Mouse (Mus musculus): ENCODE measurements around the gene Ube2ql1. TPM values are rescaled to one million over a fixed set of nuclear protein-coding genes. Genes with fewer than 3 reads are reported as not detected.

The Ube2ql1 gene
- polyA plus RNA-seq (2012; rRNA removed) = 155 and 193 TPM in 2 replicates

DNA sequence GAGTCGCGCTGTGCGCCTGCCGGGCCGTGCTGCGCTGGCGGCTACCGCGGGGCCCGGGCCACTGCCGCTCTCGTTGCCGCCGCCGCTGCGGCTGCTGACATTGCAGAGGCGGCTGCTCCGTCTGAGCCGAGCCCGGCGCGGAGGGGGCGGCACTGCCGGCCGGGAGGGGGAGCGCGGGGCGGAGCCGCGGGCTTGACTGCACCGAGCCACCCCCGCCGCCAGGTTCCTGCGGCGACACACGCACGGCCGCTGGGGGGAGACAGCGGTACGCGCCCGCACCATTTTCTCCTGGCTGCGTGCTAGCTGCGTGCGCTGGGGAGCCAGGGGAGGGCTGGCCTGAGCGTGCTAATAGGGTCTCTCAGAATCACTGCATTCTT is at the start of gene Ube2ql1:
Gene Ube2ql1, minus strand, starts transcription at position 131 of the 377 bp plus-strand sequence.
- peak; percentile 88 to 96 for DNase-seq (ENCODE audit: extremely low spot score in 1 of 2, low spot score in 1 of 2)

DNA sequence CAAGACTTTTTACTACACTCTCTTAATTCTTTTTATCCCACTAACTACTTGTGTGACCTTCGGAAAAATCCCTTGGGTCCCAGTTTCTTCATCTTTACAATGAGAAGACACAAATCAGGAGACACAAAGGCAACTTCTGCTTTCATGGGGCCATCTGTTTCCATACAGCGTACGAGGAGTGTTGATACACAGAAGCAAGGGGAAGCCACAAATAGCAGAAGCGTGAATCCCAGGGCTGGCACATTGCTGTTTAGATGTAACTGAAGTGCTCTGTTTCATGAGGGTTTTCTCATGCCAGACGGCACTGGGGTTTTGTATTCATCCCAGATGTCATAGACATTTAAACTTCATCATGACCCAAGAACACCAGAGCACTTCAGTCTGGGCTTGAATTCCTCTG is 49.0 kb upstream of the Ube2ql1 start:
- DNase-seq (ENCODE audit: extremely low spot score in 1 of 2, low spot score in 1 of 2) = no peak

DNA sequence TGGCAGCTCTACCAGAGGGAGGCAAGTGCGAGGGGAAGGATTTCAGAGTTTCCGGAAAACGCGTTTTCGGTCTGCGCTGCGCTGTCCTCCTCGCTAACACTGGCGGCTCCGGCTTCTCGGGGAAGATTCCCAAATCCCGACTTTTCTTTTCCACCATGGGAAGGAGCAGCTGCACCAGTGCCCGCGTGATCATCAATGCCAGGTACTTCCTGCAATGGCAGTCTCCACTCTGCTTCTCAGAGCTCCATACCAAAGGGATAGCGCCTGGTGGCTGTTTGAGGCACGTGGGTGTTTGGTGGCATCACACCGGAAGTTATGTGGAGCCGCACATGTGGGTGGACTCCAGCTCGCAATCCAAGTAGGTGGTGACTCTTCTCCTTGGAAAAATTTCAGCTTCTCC is 38.5 kb upstream of the Ube2ql1 start:
- peak; percentile 78 to 89 for DNase-seq (ENCODE audit: extremely low spot score in 1 of 2, low spot score in 1 of 2)

DNA sequence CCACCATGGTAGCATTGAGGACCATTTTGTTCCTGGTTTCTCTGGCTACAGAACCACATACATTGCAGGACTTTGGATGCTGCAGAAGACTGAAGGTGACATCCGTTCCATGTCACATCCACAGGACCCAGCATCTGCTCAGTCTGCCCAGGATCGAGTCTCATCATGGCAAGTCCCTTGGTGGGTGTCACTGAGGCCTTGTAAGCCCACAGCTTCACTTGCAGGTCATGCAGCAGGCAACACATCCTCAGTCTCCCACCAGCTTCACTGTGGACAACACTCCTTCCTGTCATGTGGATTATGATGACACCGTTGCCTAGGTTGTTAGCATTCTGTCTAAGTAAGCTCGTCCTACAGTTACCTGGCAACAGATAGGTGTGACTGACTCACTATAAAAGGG is 32.7 kb upstream of the Ube2ql1 start:
- DNase-seq (ENCODE audit: extremely low spot score in 1 of 2, low spot score in 1 of 2) = no peak

DNA sequence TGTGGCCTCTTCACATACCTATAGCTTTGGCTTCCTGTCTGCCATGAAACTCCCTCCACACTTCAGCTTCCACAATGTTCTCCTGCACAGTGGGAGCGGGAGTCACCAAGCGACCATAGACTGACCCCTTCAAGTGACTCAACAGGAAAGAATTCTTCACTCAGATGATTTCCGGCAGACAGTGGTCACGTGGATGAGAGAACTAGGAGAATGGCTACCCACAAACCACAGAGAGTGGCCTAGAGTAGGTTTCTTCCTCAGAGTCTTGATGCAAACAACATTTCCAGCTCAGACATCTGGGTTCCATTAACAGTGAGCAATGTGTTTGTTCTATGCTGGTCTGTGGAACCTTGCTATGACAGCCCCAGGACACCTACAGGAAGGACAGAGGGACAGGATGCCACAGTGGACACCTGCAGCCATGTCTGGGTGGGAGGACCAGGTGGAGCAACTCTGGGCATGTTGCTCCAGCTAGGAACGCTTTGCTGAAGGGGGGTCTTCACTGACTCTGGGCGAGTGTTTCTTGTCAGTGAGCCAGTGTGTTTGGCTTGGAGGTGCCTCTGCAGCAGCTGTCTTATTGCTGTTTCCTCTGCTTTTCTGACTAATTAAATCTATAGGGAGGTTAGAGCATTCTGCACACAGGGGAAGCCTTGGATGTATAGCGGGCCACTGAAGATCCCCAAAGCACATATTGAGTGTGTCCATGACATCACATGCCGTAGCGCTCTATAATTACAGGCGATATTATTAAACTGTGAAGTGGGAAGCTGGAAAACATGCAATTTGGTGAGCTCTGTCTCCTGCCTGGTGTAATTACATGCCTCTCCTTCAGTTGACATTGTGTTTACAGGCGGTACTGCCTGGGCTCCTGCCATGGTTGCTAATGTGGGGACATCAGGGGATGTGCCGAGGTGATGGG is 31.1 kb upstream of the Ube2ql1 start:
- peak in 1 of 2 experiments; percentile 30 for DNase-seq (ENCODE audit: extremely low spot score in 1 of 2, low spot score in 1 of 2)

DNA sequence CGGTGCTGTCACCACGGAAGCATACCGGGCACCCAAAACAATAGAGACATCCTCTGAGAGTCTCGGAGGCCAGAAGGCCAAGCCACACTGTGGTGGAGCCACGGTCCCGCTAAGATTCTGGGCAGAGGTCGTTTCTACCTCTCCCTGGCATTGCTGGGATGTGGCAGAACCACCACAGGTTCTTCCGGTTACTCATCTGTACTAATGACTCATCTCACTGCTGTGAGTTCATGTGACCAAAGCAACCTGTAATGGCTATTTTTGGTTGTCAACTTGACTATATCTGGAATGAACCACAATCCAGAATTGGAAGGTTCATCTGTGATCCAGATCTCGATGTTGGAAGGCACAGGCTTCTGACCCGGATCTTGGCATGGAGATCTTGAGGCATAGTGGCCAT is 28.5 kb upstream of the Ube2ql1 start:
- no peak for DNase-seq (ENCODE audit: extremely low spot score in 1 of 2, low spot score in 1 of 2)

DNA sequence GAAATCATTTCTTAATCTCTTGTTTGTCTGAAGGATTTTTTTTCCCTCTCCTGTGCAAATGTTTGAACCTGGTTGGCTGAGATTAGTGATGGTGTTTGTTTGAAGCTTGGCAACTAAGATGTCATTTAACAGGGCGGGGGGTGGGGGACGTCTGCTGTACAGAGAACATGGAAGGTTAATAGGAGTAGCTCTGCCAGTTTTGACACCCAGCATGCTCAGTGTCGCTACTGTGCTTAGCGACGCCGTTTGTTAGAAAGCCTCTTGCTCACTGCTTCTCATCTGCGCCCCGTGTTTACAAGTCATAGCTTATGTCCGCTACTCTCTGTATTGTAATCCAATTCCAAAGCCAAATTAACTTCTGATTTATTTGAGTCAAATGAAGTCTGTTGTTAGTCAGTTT is 25.0 kb upstream of the Ube2ql1 start:
- no peak for DNase-seq (ENCODE audit: extremely low spot score in 1 of 2, low spot score in 1 of 2)

DNA sequence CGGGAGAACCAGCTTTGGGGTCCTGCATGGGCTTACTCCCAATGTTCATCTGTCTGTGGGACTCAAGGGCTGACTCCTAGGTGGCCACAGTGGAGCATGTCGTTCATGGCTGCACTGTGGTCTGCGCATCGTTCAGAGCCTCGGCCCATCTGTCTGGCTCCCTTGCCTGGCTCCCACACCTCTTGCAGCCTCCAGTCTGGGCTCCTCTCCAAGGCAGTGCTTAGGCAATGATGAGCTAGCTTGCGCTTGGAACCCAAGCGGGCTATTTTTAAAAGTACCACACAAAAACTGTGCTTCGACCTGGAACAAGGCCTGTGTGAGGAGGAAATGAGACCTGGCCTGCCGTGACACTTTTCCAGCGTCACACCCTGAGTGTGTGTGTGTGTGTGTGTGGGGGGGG is 21.7 kb upstream of the Ube2ql1 start:
- peak; percentile 83 to 92 for DNase-seq (ENCODE audit: extremely low spot score in 1 of 2, low spot score in 1 of 2)

DNA sequence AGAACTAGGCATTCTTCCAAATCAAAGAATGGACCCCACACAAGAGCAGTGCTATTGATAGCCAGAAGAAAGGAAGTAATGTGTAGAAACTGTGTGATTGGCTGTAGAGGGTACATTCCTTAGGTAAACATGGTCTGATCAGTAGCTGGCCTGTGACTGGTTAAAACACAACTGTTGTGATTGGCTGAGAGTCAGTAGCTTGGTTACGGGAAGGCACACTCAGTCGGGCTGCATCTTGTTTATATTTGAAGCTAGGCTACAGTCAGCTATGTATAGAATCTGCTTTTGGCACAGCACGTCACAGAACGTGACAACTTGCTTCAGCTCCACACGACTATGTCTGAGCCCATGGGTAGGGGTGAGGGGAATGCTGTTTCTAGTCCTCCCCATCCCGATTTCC is 19.3 kb upstream of the Ube2ql1 start:
- DNase-seq (ENCODE audit: extremely low spot score in 1 of 2, low spot score in 1 of 2) = peak in 1 of 2 experiments; percentile 54

DNA sequence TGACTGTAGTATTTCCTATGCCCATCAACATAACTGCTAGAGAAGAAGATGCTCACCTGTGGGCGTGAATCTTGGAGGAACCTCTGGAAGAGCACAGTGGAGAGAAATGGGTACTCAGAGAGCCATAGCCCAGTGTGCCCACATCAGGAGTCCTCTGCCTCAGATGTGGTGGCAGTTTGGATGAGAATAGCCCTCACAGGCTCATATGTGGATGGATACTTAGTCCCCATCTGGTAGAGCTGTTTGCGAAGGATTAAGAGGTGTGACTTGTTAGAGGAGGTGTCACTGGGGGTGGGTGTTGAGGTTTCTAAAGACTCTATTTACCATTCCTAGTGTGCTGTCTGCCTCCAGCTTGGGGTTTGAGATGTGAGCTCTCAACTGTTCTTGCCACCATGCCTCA is 13.2 kb upstream of the Ube2ql1 start:
- DNase-seq (ENCODE audit: extremely low spot score in 1 of 2, low spot score in 1 of 2) = no peak

DNA sequence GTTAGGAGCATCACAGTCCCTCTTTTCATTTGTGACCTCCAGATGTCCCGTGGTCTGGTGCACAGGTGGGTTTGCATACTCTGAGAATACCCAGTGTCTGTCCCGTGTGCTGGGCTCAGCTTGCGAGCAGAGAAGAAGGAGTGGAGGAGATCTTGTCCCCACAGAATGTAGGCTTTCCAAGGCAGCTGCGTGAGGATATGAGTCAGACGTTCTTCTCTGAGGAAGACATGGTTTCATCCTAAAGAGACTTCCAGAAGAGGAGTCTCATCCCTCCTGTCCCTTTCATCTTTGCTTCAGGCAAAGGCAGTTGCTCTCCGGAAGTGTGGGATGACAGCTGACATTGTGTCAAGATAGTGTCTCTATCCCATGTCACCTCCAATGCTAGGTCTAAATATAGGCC is 11.8 kb upstream of the Ube2ql1 start:
- DNase-seq (ENCODE audit: extremely low spot score in 1 of 2, low spot score in 1 of 2) = no peak

DNA sequence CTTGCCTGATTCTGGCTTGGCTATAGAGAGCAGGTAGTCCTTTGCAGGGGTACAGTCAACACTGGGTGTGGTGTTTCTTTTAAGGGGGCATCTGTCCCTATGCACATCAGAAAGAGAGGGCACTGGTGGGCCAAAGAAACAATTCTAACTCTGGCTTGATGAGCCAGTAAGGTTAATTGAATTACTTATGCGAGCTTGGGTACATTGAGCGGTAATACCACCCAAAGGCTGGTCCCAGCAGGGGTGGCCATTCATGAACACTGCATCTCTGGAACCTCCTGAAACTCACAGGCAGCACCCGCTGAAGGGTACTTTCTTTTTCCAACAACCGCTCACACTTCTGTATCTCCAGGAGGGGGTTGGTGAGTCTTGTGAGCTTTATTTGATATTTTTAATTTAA is 9.1 kb upstream of the Ube2ql1 start:
- no peak for DNase-seq (ENCODE audit: extremely low spot score in 1 of 2, low spot score in 1 of 2)

DNA sequence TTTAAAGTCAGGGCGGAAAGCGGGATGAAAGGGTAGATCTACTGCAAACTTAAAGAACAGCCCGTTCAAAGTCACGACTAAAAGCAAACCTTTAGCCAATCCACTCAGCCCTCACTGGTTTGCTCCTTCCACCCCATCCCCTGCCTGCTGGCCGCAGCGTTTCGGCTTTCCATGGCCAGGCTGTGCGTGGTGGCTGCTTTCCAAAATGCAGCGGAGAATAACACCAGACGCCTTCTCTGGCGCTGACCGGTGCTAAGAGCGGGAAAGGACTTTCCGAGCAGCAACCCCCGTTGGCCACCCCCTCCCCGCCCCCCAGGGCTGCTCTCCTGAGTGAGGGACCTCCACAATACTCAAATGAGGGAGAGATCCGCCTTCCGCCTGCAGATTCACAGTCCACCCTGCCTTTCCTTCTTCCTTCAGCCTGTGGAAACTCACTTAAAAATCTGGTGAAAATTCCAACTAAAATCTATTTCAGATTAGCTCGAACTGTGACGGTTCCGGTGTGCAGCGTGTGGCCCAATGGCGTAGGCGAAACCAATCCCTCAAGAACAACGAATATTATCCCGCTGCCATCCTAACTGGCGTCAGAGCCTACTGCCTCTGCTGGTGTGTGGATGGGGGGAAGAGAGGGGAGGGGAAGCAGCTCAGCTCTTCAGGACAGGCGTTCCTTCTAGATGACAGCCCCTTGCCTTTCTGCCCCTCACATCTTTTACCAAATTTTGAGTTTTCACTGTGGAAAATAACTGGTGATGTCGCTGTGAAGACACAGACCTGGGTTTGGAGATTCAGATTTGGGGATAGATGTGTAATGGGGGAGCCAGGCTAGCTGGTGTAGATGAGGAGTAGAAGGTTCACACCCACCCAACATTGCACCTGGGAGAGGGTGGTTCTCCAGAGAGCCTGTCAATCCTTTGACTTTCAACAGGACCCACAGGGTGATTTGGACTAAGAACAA is 919 bp upstream of the Ube2ql1 start:
- peak in 1 of 2 experiments; percentile 75 for DNase-seq (ENCODE audit: extremely low spot score in 1 of 2, low spot score in 1 of 2)

DNA sequence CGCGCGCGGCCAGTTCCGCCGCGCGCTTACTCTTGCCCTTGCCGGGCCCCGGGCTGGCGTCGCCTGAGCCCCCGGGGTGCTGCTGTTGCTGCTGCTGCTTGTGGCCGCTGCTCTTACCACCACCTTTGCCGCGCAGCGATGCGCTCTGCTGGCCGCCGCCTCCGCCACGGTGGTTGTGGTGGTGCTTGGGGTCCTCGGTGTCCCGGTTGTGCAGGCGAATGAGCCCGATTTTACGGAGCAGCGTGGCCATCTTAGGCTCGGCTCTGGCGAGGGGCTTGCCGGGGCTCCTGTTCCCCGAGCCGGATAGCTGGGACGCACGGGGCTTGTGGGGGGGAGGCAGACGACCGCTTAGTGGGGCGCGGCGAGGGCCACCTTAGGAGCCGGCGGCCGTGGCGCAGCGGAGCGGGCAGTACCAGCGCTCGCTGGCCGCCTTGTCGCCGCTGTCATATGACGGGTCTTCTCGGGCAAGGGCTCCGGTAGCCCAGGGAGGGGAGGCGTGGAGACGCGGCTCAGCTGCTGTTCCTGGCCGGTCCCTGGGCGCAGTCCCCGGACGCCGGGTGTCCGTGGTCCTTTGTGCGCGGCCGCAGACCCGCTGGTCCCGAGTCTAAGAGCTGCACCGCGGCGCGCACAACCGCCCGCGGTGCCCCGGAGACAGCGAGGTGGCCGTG is 464 bp downstream of the Ube2ql1 start:
- no peak for DNase-seq (ENCODE audit: extremely low spot score in 1 of 2, low spot score in 1 of 2)

DNA sequence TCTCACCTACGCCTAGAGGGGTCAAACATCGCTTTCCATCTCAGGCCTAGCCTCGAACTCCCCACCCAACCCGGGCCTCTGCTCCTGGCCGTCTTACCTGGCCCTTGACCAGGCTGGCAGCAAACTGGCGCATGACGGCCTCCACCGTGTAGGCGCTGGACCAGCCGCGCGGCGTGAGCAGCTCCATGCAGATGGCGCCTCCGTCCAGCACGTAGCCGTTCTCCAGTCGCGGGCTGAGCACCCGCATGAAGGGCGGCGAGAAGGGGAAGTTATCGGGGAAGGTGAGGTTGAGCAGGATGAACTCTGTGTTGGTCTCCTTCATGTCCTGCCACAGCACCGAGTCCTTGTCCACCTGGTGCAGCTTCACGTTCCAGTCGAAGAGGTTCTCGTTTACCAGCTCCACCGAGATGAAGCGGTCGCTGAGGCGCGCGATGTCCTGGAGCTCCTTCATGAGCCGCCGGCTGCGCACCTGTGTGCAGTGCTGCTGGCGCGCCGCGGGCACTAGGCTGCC is 1.2 kb downstream of the Ube2ql1 start:
- DNase-seq (ENCODE audit: extremely low spot score in 1 of 2, low spot score in 1 of 2) = peak in 1 of 2 experiments; percentile 38

DNA sequence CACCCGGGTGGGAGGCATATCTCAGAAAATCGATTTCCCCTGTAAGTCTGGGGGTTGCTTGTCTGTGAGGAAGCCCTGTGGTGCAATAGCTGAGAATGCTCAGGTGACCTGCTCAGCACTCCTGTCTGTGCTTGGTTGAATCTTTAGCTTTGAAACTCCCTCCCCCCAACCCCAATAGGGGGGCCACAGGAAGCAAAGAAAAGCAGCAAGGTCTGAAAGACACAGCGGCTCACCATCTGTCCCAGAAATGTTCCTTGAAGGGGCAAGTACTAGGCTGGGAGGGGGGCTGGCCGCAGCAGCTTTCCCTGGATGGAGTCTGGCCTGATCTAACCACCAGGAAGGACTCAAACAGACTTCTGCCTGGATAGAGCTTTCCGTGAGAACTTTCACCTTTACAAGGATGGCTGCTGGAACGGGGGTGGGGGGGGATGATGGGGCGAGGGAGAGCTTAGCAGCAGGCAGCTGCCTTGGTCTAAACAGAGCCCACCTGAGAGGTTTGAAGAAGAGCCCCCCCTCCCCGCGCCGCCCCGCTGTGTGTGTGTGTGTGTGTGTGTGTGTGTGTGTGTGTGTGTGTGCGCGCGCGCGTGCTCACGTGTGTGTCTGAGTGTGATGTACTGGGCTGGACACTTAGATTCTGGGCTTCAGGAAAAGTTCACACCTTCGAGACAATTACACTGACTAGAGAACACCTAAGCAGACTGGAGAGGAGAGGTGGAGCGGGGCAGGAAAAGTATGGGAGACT is 2.1 kb downstream of the Ube2ql1 start:
- DNase-seq (ENCODE audit: extremely low spot score in 1 of 2, low spot score in 1 of 2) = no peak

DNA sequence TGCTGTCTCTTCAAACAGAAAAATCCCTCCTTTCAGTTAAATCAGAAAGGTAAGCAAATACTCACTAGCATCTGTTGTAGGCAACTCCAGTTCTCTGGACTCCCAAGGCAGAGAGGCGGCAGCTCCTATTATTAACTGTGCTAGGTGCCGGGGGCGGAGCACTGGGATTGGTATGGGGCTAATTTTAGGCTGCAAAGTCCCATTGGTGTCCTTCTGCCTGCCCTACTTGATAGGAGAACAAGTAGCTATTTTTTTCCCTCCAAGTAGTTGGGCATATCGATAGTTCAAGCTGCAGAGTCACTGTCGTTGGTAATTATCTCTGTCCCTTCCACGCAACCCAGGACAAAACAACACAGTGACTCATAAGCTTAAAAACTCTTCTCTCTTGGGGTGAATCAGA is 7.1 kb downstream of the Ube2ql1 start:
- DNase-seq (ENCODE audit: extremely low spot score in 1 of 2, low spot score in 1 of 2) = peak in 1 of 2 experiments; percentile 54

DNA sequence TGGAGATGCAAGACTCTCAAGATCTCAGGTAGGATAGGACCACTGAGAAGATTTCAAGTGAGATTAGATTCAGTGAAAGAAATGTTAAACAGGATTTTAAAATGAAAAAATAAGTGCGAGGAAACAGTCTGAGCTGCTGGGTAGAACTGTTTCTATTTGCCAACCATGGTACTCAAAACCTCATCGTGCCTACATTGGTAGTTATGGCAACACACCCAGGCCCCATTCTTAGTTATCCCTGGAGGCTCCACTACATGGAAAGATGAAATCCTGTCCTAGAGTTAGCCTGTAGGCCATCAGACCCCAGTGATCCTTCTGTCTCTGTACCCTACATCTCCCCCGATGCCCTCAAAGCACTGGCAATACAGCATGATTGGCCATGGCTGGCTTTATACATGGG is 14.3 kb downstream of the Ube2ql1 start:
- no peak for DNase-seq (ENCODE audit: extremely low spot score in 1 of 2, low spot score in 1 of 2)

DNA sequence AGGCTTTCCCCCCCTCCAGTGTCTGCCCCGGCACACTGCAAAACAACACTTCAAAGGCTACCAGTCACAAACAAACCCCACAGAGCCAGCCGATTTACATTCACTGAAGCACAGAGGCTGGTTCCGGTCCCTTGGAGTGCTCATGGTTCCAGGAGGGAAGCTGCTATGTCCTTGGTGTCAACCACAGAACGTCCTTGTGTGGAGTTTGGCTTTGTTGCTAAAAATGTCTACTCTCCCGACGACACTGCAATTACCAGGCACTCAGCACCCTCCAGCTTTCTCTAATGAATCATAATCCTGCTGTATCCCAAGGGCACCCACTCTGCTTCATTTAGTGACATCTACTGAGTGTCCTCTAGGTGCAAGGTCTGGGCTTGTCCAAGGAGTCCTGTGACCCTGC is 18.5 kb downstream of the Ube2ql1 start:
- no peak for DNase-seq (ENCODE audit: extremely low spot score in 1 of 2, low spot score in 1 of 2)
